Mouse (Mus musculus): ENCODE measurements around the gene Zc3h12a.

GRCm38 (mm10) chr4:125160320-125160950, 32.8 kb upstream of the Zc3h12a start:
- TF ChIP-seq CTCF (IDR thresholded peaks at IDR 0.05; ENCODE audit: insufficient read depth, low read depth, low read length) = peak; percentile 96
- TF ChIP-seq POLR2A (IDR thresholded peaks at IDR 0.05; ENCODE audit: insufficient read depth, low read depth, low read length) = no peak
